Mouse (Mus musculus) heart, adult 2 months (tissue): Measurements from ENCODE around the gene Rarb.

Experiments
- CTCF ChIP-seq: fragments of 200-600 bp; IDR thresholded peaks from 2 replicates; pipeline ENCODE4 v1.8.1; 2022; ENCODE audit warnings: antibody characterized with exemption, mild to moderate bottlenecking, moderate library complexity
- EP300 ChIP-seq: fragments of 200-500 bp; IDR thresholded peaks from 2 replicates; pipeline ENCODE4 v1.6.1; 2011; ENCODE audit warnings: low read depth, low read length, control low read depth; ENCODE audit not compliant: insufficient read depth
- POLR2A ChIP-seq: fragments of 200-500 bp; IDR thresholded peaks from 2 replicates; pipeline ENCODE4 v1.6.1; 2011; ENCODE audit warnings: mild to moderate bottlenecking, low read depth, low read length, control low read depth; ENCODE audit not compliant: insufficient read depth

- TF ChIP-seq EP300 (no peak), CTCF (no peak), POLR2A (no peak)
Measured at GRCm38 (mm10) chr14:16509825-16510224, 309.1 kb downstream of the Rarb start.
